Mouse (Mus musculus): Measurements from ENCODE around the gene Ggcx.
"Not testable (repeated sequence)": the region's sequence is repeated elsewhere in the genome, so short reads cannot be mapped to it uniquely, and the experiment has no call there.

Ggcx gene

DNA sequence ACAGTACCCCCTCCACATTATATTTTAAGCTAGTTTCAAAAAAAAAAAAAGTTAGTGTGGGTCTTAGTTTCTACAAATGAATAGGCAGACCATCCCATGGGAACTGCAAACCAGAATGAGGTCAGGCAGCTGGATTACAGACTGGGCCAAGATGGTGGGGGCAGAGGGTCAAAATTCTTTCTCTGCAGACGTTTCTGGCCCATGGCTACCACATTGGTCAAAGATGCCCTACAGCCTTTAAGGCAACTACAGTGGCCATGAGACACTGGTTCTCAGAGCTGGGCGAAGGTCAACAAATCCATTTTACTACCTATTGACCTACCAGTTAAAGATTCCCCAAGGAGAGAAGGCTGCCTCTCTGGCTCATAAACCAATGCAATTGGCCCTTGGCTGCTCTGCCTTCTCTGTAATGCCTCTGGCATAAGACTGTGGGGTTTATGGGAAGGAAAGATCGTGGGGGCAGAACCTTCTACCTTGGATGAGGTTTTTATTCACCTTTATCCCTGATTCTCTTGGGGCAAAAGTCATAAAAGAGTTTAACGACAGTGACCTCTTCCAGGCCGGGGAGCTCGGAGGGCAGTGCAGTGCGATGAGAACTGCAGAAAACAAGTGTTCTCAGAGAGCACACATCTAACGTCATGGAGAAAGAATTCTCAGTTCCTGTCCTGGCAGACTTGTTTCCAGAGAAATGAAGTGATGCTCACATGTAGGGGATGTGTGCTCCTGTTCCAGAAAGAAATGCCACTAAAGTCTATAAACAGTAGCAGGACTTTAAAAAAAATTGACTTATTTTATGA, 51.5 kb downstream of the Ggcx start:
- no peak for DNase-seq

GRCm38 (mm10) chr6:72466171-72466570, 52.1 kb downstream of the Ggcx start:
- no peak for DNase-seq

DNA sequence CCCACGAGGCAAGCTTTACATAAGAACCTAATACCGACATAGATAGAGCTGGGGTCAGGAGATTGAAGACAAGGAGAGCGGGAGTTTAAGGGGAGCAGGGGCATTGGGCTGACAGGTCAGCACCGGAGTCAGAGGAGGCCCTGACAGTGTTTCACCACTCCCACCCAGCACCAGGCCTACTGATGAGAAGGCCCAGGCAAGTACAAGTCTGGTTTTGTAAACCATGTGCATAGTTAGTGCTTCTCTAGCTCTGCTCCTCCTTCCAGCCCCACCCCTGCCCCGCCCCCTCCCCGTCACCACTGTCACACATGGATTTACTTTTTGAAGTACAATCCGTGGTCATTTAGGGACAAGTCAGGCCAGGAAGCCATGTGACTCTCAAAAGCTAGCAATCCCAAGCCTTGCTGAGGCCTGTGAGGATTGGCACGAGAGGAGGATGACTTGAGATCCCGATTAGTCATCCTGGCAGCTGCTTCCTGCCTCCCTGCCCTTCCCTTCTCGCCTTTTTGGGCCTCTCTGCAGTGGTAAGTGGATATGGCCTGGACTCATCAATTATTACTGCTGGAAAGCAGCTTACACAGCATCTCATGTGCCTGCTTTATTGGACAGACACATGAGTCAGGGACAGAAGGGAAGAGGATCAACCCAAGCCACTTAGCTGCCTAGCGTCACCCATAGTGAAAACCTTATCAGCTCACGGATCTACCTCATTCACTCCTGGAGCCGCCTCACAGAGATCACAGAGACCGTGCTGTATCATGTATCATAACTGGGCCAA, 59.3 kb downstream of the Ggcx start:
- DNase-seq: no peak

GRCm38 (mm10) chr6:72475221-72475985, 61.3 kb downstream of the Ggcx start:
- no peak for DNase-seq

GRCm38 (mm10) chr6:72476836-72477235, 62.7 kb downstream of the Ggcx start:
- DNase-seq: no peak

DNA sequence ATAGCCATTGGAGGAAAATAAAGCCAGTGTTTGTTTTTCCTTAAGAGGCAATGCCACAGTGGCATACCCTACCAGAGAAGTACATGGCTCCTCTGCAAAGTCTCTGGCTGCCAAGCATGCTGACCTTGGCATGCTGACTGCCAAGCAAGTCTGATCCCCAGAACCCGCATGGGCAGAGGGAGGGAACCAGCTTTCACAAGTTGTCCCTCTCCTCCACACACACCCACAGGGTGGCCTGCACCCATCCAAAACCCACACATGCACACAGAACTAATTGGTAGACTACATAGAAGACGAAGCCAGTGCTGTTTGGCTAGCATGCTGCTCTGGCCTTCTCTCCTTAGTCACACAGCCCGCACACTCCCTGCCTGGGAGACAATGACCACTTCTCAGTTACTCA, 63.5 kb downstream of the Ggcx start:
- DNase-seq: no peak

- DNase-seq: not testable (repeated sequence)
Observed at GRCm38 (mm10) chr6:72478691-72479090, 64.6 kb downstream of the Ggcx start.

- no peak for DNase-seq
Observed at GRCm38 (mm10) chr6:72479645-72480421, 65.7 kb downstream of the Ggcx start.

- no peak for DNase-seq
Observed at GRCm38 (mm10) chr6:72480422-72480702, 66.3 kb downstream of the Ggcx start.

All from right cerebral cortex, postnatal 4 days (tissue).